Mouse (Mus musculus): ENCODE data around the gene Itsn1. TPM values are rescaled to one million over a fixed set of nuclear protein-coding genes. Genes with fewer than 3 reads are reported as not detected.

The Itsn1 gene
- polyA plus RNA-seq, 1 experiment = 12.9 TPM

DNA sequence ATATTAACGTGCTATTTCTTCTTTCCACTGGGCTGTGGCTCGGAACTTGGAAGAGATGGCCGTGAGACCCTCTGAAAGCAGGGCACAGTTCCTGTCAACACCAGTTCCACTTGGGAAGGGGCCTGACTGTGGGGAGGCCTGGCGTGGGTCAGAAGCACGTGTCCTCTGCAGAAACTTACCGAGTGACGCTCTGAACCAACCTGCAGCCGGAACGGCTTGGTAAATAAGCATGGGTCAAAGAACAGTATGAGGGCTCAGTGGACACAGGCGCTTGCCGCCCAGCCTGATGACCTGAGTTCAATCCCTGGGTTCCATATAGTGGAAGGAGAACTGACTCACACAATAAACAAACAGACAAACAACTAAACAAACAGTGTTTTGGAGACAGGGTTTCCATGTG lies 208.2 kb downstream of the Itsn1 start:
- no peak overlapping the region for H3K27ac ChIP-seq (ENCODE audit: control insufficient read depth, insufficient read depth, low read length)
- 97% methylated on average over 11 of the region's 11 CpGs for WGBS

GRCm38 (mm10) chr16:91938141-91938540 lies 209.1 kb downstream of the Itsn1 start:
- Histone ChIP-seq H3K4me1 (replicated peaks; ENCODE audit: control insufficient read depth, insufficient read depth, low read length) (peaks cover under 1% of the 10 kb centered on the region), H3K27me3 (ENCODE audit: control insufficient read depth, insufficient read depth, low read length) (no peaks in the 10 kb centered on the region), H3K4me3 (ENCODE audit: control insufficient read depth, insufficient read depth, low read length) (no peak overlapping the region), H3K36me3 (ENCODE audit: control insufficient read depth, insufficient read depth, low read length) (no peaks in the 10 kb centered on the region), H3K27ac (ENCODE audit: control insufficient read depth, insufficient read depth, low read length) (no peak overlapping the region)
- DNase-seq = no peak
- TF ChIP-seq CTCF (IDR thresholded peaks at IDR 0.05; ENCODE audit: borderline replicate concordance, control insufficient read depth, extremely low read depth, insufficient read depth, low read length, poor library complexity) (no peak), POLR2A (IDR thresholded peaks at IDR 0.05; ENCODE audit: control insufficient read depth, extremely low read depth, insufficient read depth, low read length, poor library complexity) (no peak)
- 90% methylated on average over 5 of the region's 5 CpGs for WGBS

More for the DNA sequence above, 208.2 kb downstream of the Itsn1 start:
- no peak for DNase-seq
- no peaks in the 10 kb centered on the region for H3K36me3 ChIP-seq (ENCODE audit: control insufficient read depth, insufficient read depth, low read length)
- no peak overlapping the region for H3K4me3 ChIP-seq (ENCODE audit: control insufficient read depth, insufficient read depth, low read length)
- peaks cover 3% of the 10 kb centered on the region for H3K4me1 ChIP-seq (replicated peaks; ENCODE audit: control insufficient read depth, insufficient read depth, low read length)
- H3K27me3 ChIP-seq (ENCODE audit: control insufficient read depth, insufficient read depth, low read length) = no peaks in the 10 kb centered on the region
- TF ChIP-seq CTCF (IDR thresholded peaks at IDR 0.05; ENCODE audit: borderline replicate concordance, control insufficient read depth, extremely low read depth, insufficient read depth, low read length, poor library complexity) = no peak

DNA sequence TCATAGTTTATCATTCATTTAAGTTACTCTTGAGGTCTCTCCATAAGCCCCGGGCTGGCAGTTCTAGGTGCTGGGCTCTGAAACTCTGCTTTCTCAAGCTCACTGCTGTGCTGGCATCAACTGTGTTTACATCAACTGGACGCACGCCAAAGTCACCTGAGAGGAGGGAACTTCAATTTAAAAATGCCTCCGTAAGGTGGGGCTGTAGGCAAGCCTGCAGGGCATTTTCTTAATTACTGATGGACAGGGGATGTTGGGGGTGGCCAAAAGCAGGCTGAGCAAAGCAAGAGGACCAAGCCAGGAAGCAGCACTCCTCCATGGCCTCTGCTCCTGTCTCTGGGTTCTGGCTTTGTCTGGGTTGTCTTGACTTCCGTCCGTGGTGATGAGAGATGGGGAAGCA lies 211.6 kb downstream of the Itsn1 start:
- 86% methylated on average over 6 of the region's 6 CpGs for WGBS
- Histone ChIP-seq H3K27me3 (ENCODE audit: control insufficient read depth, insufficient read depth, low read length) (no peaks in the 10 kb centered on the region), H3K4me1 (replicated peaks; ENCODE audit: control insufficient read depth, insufficient read depth, low read length) (no peaks in the 10 kb centered on the region), H3K36me3 (ENCODE audit: control insufficient read depth, insufficient read depth, low read length) (no peaks in the 10 kb centered on the region), H3K4me3 (ENCODE audit: control insufficient read depth, insufficient read depth, low read length) (no peak overlapping the region), H3K27ac (ENCODE audit: control insufficient read depth, insufficient read depth, low read length) (no peak overlapping the region)
- no peak for DNase-seq
- no peak for TF ChIP-seq POLR2A (IDR thresholded peaks at IDR 0.05; ENCODE audit: control insufficient read depth, extremely low read depth, insufficient read depth, low read length, poor library complexity)
- no peak for TF ChIP-seq CTCF (IDR thresholded peaks at IDR 0.05; ENCODE audit: borderline replicate concordance, control insufficient read depth, extremely low read depth, insufficient read depth, low read length, poor library complexity)

DNA sequence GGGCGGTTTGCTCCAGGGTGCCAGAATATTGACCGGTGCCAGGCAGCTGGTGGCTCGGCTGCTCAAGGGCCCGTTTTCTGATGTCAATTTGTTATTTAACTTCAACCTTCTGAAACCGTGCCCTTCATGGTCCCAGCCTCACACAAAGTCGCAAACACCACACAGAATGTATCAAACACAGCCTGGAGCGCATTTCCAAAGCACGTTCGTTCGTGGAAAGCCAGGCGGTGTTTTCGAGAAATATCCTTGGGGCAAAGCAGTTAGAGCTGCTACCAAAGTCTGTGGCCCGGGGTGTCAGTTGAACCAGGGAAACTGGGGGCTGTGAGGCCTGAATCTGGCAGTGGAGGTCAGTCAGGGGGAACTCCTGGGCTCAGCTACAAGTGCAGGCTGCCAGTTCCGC lies 213.1 kb downstream of the Itsn1 start:
- no peak for DNase-seq
- Histone ChIP-seq H3K4me1 (replicated peaks; ENCODE audit: control insufficient read depth, insufficient read depth, low read length) (no peaks in the 10 kb centered on the region), H3K27me3 (ENCODE audit: control insufficient read depth, insufficient read depth, low read length) (no peaks in the 10 kb centered on the region), H3K27ac (ENCODE audit: control insufficient read depth, insufficient read depth, low read length) (no peak overlapping the region), H3K4me3 (ENCODE audit: control insufficient read depth, insufficient read depth, low read length) (no peak overlapping the region), H3K36me3 (ENCODE audit: control insufficient read depth, insufficient read depth, low read length) (no peaks in the 10 kb centered on the region)
- TF ChIP-seq POLR2A (IDR thresholded peaks at IDR 0.05; ENCODE audit: control insufficient read depth, extremely low read depth, insufficient read depth, low read length, poor library complexity) (no peak), CTCF (IDR thresholded peaks at IDR 0.05; ENCODE audit: borderline replicate concordance, control insufficient read depth, extremely low read depth, insufficient read depth, low read length, poor library complexity) (no peak)
- 96% methylated on average over 14 of the region's 14 CpGs for WGBS

DNA sequence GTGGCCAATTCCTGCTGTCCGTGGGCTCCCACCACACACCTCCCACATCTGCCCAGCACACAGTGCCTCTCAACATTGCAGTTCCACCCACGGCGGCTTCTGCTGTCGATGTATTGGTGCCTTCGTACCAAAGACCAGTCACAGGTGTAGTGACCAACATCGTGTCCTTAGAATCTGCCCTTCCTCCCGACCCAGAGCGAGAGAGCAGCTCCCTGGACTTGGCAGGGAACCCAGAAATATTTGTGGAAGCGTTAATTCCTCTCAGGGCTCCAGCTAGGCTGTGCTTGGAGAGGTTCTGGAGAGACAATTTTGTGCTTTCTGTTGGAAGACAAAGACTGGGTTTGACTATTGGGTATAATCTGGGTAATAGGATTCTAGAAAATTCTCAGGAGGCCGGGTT lies 217.2 kb downstream of the Itsn1 start:
- H3K4me1 ChIP-seq (replicated peaks; ENCODE audit: control insufficient read depth, insufficient read depth, low read length) = no peaks in the 10 kb centered on the region
- no peak overlapping the region for H3K4me3 ChIP-seq (ENCODE audit: control insufficient read depth, insufficient read depth, low read length)
- no peaks in the 10 kb centered on the region for H3K36me3 ChIP-seq (ENCODE audit: control insufficient read depth, insufficient read depth, low read length)
- no peak for TF ChIP-seq POLR2A (IDR thresholded peaks at IDR 0.05; ENCODE audit: control insufficient read depth, extremely low read depth, insufficient read depth, low read length, poor library complexity)
- TF ChIP-seq CTCF (IDR thresholded peaks at IDR 0.05; ENCODE audit: borderline replicate concordance, control insufficient read depth, extremely low read depth, insufficient read depth, low read length, poor library complexity) = no peak
- H3K27me3 ChIP-seq (ENCODE audit: control insufficient read depth, insufficient read depth, low read length) = no peaks in the 10 kb centered on the region
- H3K27ac ChIP-seq (ENCODE audit: control insufficient read depth, insufficient read depth, low read length) = no peak overlapping the region
- no peak for DNase-seq
- WGBS = 90% methylated on average over 10 of the region's 10 CpGs

- Histone ChIP-seq H3K36me3 (ENCODE audit: control insufficient read depth, insufficient read depth, low read length) (no peaks in the 10 kb centered on the region), H3K4me1 (replicated peaks; ENCODE audit: control insufficient read depth, insufficient read depth, low read length) (no peaks in the 10 kb centered on the region), H3K4me3 (ENCODE audit: control insufficient read depth, insufficient read depth, low read length) (no peak overlapping the region), H3K27ac (ENCODE audit: control insufficient read depth, insufficient read depth, low read length) (no peak overlapping the region), H3K27me3 (ENCODE audit: control insufficient read depth, insufficient read depth, low read length) (no peaks in the 10 kb centered on the region)
- DNase-seq = no peak
- no peak for TF ChIP-seq CTCF (IDR thresholded peaks at IDR 0.05; ENCODE audit: borderline replicate concordance, control insufficient read depth, extremely low read depth, insufficient read depth, low read length, poor library complexity)
- TF ChIP-seq POLR2A (IDR thresholded peaks at IDR 0.05; ENCODE audit: control insufficient read depth, extremely low read depth, insufficient read depth, low read length, poor library complexity) = no peak
- 92% methylated on average over 11 of the region's 11 CpGs for WGBS
Measured at GRCm38 (mm10) chr16:91947093-91947492, 218.0 kb downstream of the Itsn1 start.

DNA sequence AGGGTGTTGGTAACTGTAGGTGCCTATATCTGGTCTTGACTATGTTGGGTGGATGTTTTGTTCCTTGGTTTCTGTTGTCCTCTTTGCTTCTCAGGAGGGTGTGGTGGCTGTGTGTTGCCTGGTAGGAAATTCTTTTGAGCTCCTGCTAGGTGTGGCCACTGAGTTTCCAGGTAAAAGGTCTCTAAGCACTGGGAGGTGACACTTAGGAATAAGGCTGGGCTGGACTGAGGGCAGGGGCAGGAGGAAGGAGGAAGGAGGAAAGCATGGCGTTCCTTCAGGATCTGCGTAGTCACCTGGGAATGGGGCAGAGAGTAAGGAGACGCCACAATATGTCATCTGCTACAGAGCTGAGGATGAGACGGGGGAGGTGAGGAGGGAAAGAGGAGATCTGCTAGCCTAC lies 224.9 kb downstream of the Itsn1 start:
- H3K36me3 ChIP-seq (ENCODE audit: control insufficient read depth, insufficient read depth, low read length) = no peaks in the 10 kb centered on the region
- 97% methylated on average over 4 of the region's 4 CpGs for WGBS
- no peaks in the 10 kb centered on the region for H3K27me3 ChIP-seq (ENCODE audit: control insufficient read depth, insufficient read depth, low read length)
- no peak overlapping the region for H3K27ac ChIP-seq (ENCODE audit: control insufficient read depth, insufficient read depth, low read length)
- H3K4me3 ChIP-seq (ENCODE audit: control insufficient read depth, insufficient read depth, low read length) = no peak overlapping the region
- DNase-seq = no peak
- H3K4me1 ChIP-seq (replicated peaks; ENCODE audit: control insufficient read depth, insufficient read depth, low read length) = no peaks in the 10 kb centered on the region
- no peak for TF ChIP-seq CTCF (IDR thresholded peaks at IDR 0.05; ENCODE audit: borderline replicate concordance, control insufficient read depth, extremely low read depth, insufficient read depth, low read length, poor library complexity)
- no peak for TF ChIP-seq POLR2A (IDR thresholded peaks at IDR 0.05; ENCODE audit: control insufficient read depth, extremely low read depth, insufficient read depth, low read length, poor library complexity)
